In the genomic region with DNA sequence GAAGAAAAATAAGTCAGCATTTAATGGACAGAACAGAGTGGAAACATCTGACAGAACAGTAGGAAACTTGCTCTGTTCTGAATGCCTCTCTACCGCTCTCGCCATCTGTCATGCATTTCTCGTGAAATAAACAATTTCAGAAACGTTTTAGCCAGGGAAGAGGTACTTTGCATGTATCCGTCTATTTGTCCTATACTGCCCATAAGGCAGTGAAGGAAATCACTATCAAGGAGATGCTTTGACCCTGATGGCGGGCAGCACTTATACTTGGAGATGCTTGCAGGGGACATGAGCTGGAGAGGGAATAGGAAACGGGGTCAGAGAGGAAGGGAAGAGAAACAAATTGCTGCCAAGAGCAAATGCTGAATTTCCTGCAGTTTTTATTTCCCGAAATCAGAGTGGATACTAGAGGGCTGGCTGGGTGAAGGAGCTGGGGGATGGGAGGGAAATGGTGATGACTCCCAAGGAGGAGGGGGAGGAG, we compare ENCODE assay signal across 13 mouse cellular contexts. TPM values are rescaled to one million over a fixed set of nuclear protein-coding genes. Genes with fewer than 3 reads are reported as not detected.
DNase-seq lines count a peak whose midpoint lies in the region; ATAC-seq and TF ChIP-seq lines count a peak whose summit lies in the region.
"Had no signal": no experiment of that assay in that cellular context is flagged by ENCODE, and none has a peak within 500 bp of the region (broad histone marks: within the 10 kb centered on the region; RNA-seq: fewer than 3 reads in every experiment).

No protein-coding gene starts in this region.

- no peak overlapping the region for H3K9ac ChIP-seq in forebrain, embryonic 14.5 days (ENCODE audit: low read length)
- H3K9ac ChIP-seq in forebrain, embryonic 13.5 days: no peak overlapping the region
- H3K9ac ChIP-seq in kidney, embryonic 16.5 days (replicated peaks; ENCODE audit: low read length): no peak overlapping the region
- H3K9ac ChIP-seq: hindbrain, embryonic 12.5 days; limb, embryonic 13.5 days; lung, embryonic 14.5 days had no signal

- no peak overlapping the region for H3K4me3 ChIP-seq in forebrain, embryonic 14.5 days (ENCODE audit: low read depth, low read length)
- no peak overlapping the region for H3K4me3 ChIP-seq in forebrain, embryonic 13.5 days
- no peak overlapping the region for H3K4me3 ChIP-seq in kidney, embryonic 16.5 days (ENCODE audit: low read length)
- H3K4me3 ChIP-seq in thymus, adult 2 months (ENCODE audit: control insufficient read depth, insufficient read depth, low read length): no peak overlapping the region
- H3K4me3 ChIP-seq: hindbrain, embryonic 12.5 days; limb, embryonic 13.5 days had no signal

- H3K27me3 ChIP-seq in forebrain, embryonic 14.5 days (replicated peaks; ENCODE audit: control insufficient read depth, insufficient read depth, low read length): no peaks in the 10 kb centered on the region
- H3K27me3 ChIP-seq in forebrain, embryonic 13.5 days: no peaks in the 10 kb centered on the region
- H3K27me3 ChIP-seq in kidney, embryonic 16.5 days (ENCODE audit: insufficient read depth, low read length): no peaks in the 10 kb centered on the region
- no peaks in the 10 kb centered on the region for H3K27me3 ChIP-seq in thymus, adult 2 months (ENCODE audit: control insufficient read depth, insufficient read depth, low read length)
- H3K27me3 ChIP-seq: hindbrain, embryonic 12.5 days; limb, embryonic 13.5 days had no signal

- no peak overlapping the region for H3K27ac ChIP-seq in forebrain, embryonic 14.5 days (ENCODE audit: low read depth, low read length)
- no peak overlapping the region for H3K27ac ChIP-seq in forebrain, embryonic 13.5 days
- H3K27ac ChIP-seq in kidney, embryonic 16.5 days (ENCODE audit: low read length): peak overlapping the region; percentile 53; the same call in 1 of the 2 replicates
- H3K27ac ChIP-seq in thymus, adult 2 months (ENCODE audit: control insufficient read depth, insufficient read depth, low read length): no peak overlapping the region
- H3K27ac ChIP-seq: hindbrain, embryonic 12.5 days; limb, embryonic 13.5 days had no signal

- no peak for TF ChIP-seq POLR2A in thymus, adult 2 months (IDR thresholded peaks at IDR 0.05; ENCODE audit: control insufficient read depth, extremely low read depth, insufficient read depth, low read length, poor library complexity)

- 77% methylated on average over 8 of the region's 8 CpGs for WGBS in forebrain, embryonic 14.5 days
- 82% methylated on average over 8 of the region's 8 CpGs for WGBS in forebrain, embryonic 13.5 days
- 55% methylated on average over 8 of the region's 8 CpGs for WGBS in kidney, embryonic 16.5 days
- WGBS in thymus, adult 2 months: 85% methylated on average over 8 of the region's 8 CpGs

- no peaks in the 10 kb centered on the region for H3K36me3 ChIP-seq in forebrain, embryonic 14.5 days (ENCODE audit: control insufficient read depth, insufficient read depth, low read length)
- H3K36me3 ChIP-seq in forebrain, embryonic 13.5 days (ENCODE audit: poor library complexity, severe bottlenecking): no peaks in the 10 kb centered on the region
- no peaks in the 10 kb centered on the region for H3K36me3 ChIP-seq in kidney, embryonic 16.5 days (ENCODE audit: insufficient read depth, low read length)
- no peaks in the 10 kb centered on the region for H3K36me3 ChIP-seq in thymus, adult 2 months (ENCODE audit: control insufficient read depth, insufficient read depth, low read length)
- H3K36me3 ChIP-seq: hindbrain, embryonic 12.5 days; limb, embryonic 13.5 days had no signal

- no peak overlapping the region for H3K4me2 ChIP-seq in forebrain, embryonic 14.5 days (ENCODE audit: low read length)
- no peak overlapping the region for H3K4me2 ChIP-seq in forebrain, embryonic 13.5 days
- H3K4me2 ChIP-seq in kidney, embryonic 16.5 days (replicated peaks; ENCODE audit: low read depth, low read length): peak overlapping the region; percentile 21; the same call in 1 of the 2 replicates
- H3K4me2 ChIP-seq: hindbrain, embryonic 12.5 days; limb, embryonic 13.5 days; lung, embryonic 14.5 days had no signal

- H3K4me1 ChIP-seq in forebrain, embryonic 14.5 days (ENCODE audit: control insufficient read depth, insufficient read depth, low read length): no peaks in the 10 kb centered on the region
- no peaks in the 10 kb centered on the region for H3K4me1 ChIP-seq in forebrain, embryonic 13.5 days
- H3K4me1 ChIP-seq in kidney, embryonic 16.5 days (ENCODE audit: insufficient read depth, low read length): no peaks in the 10 kb centered on the region
- H3K4me1 ChIP-seq in thymus, adult 2 months (replicated peaks; ENCODE audit: control insufficient read depth, insufficient read depth, low read length): no peaks in the 10 kb centered on the region
- H3K4me1 ChIP-seq: hindbrain, embryonic 12.5 days; limb, embryonic 13.5 days had no signal

- DNase-seq in forebrain, embryonic 14.5 days (ENCODE audit: low spot score): peak; percentile 28
- no peak for DNase-seq in kidney, adult 11 months
- peak; percentile 91 for DNase-seq in brain, adult 2 months (ENCODE audit: low read depth, low spot score)
- peak; percentile 69 to 71 for DNase-seq in cerebellum, postnatal 10 days
- no peak for DNase-seq in ovary, postnatal 14 days (ENCODE audit: low spot score)
- DNase-seq in thymus, adult 2 months: no peak
- DNase-seq: lung, embryonic 14.5 days; retina, postnatal 1 day; thymus, postnatal 4 days had no signal

- ATAC-seq in forebrain, embryonic 14.5 days: no peak
- ATAC-seq in forebrain, embryonic 13.5 days: no peak; the same call in 1 of the 2 replicates
- no peak; the same call in 1 of the 2 replicates for ATAC-seq in kidney, embryonic 16.5 days (ENCODE audit: low FRiP score, low TSS enrichment)

- no peak for TF ChIP-seq CTCF in thymus, adult 2 months (IDR thresholded peaks at IDR 0.05; ENCODE audit: borderline replicate concordance, control insufficient read depth, extremely low read depth, insufficient read depth, low read length, poor library complexity)

- H3K9me3 ChIP-seq in forebrain, embryonic 14.5 days (replicated peaks; ENCODE audit: control insufficient read depth, low read length): no peaks in the 10 kb centered on the region
- peaks cover 5% of the 10 kb centered on the region for H3K9me3 ChIP-seq in forebrain, embryonic 13.5 days (replicated peaks)
- peaks cover 2% of the 10 kb centered on the region for H3K9me3 ChIP-seq in kidney, embryonic 16.5 days (ENCODE audit: low read length)
- H3K9me3 ChIP-seq: hindbrain, embryonic 12.5 days; limb, embryonic 13.5 days had no signal

RNA-seq across cellular contexts. Expression of a gene that starts 37.5 kb away (rescaled TPM):
- 59.5 and 65.3 TPM in 2 replicates for polyA plus RNA-seq in forebrain, embryonic 14.5 days (2014; fragmentation: Nextera tagmentation; extraction: Ambion mirVana)
- polyA plus RNA-seq in forebrain, embryonic 13.5 days (2015; fragmentation: Nextera tagmentation; extraction: Ambion mirVana): 37.0 and 38.3 TPM in 2 replicates
- polyA plus RNA-seq in kidney, embryonic 16.5 days (2015; fragmentation: Nextera tagmentation; extraction: Ambion mirVana): 53.2 and 56.8 TPM in 2 replicates
- 23.6 and 26.5 TPM in 2 replicates for polyA plus RNA-seq in thymus, adult 2 months (2012; rRNA removed)

RNA-seq across cellular contexts. Expression of a gene that starts 59.6 kb away (rescaled TPM):
- 21.1 and 36.8 TPM in 2 replicates for polyA plus RNA-seq in forebrain, embryonic 14.5 days (2014; fragmentation: Nextera tagmentation; extraction: Ambion mirVana)
- polyA plus RNA-seq in forebrain, embryonic 13.5 days (2015; fragmentation: Nextera tagmentation; extraction: Ambion mirVana): 5.3 and 7.3 TPM in 2 replicates
- polyA plus RNA-seq in kidney, embryonic 16.5 days (2015; fragmentation: Nextera tagmentation; extraction: Ambion mirVana): 4.6 and 4.8 TPM in 2 replicates
- polyA plus RNA-seq in thymus, adult 2 months (2012; rRNA removed): 26.4 and 32.0 TPM in 2 replicates

Comparison
In these comparisons a context has a peak if more than half of its experiments do, and no peak if none do; other contexts are left out.
1. DNase-seq: peak in forebrain, embryonic 14.5 days (single experiment), brain, adult 2 months (single experiment) and cerebellum, postnatal 10 days (2 of 2); none in kidney, adult 11 months (single experiment), ovary, postnatal 14 days (single experiment) and thymus, adult 2 months (single experiment).